Mouse (Mus musculus) monocyte, adult 5-6 weeks (primary cell): ENCODE data around the gene Tspan4. TPM values are rescaled to one million over a fixed set of nuclear protein-coding genes. Genes with fewer than 3 reads are reported as not detected.

ENCODE experiments used
- ATAC-seq: fragments of 153-309, 156-312 bp; replicated peaks from 2 replicates; pipeline ENCODE4 v1.8.0; 2017; ENCODE audit warnings: mild to moderate bottlenecking; ENCODE audit not compliant: low TSS enrichment, insufficient number of reproducible peaks, severe bottlenecking, poor library complexity, low FRiP score
- total RNA-seq: library from RNA; stranded (forward); fragments of 200-1000, 200-491, 200-594 nt; gene quantifications from 3 replicates; pipeline ENCODE4 v1.2.3, GENCODE M21; 2017

The Tspan4 gene
- total RNA-seq, 1 experiment from 2014 or later = 0.95 TPM

- ATAC-seq = no peak
These were observed 16.9 kb upstream of the Tspan4 start for GRCm38 (mm10) chr7:141457986-141458660.

GRCm38 (mm10) chr7:141458661-141459060 is 16.4 kb upstream of the Tspan4 start:
- ATAC-seq = no peak

DNA sequence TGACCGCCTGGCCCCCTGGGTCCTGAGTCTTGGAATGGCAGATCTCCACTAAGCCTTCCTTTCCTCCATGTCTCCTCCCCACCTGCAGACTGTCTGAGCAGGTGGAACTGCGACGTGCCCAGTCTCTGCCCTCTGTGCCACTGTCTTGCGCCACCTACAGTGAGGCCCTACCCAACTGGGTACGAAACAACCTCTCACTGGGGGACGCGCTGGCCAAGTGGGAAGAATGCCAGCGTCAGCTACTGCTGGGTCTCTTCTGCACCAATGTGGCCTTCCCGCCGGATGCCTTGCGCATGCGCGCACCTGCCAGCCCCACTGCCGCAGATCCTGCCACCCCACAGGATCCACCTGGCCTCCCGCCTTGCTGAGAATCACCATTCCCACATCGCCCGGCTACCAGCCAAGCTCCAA is 15.7 kb upstream of the Tspan4 start:
- ATAC-seq = no peak

DNA sequence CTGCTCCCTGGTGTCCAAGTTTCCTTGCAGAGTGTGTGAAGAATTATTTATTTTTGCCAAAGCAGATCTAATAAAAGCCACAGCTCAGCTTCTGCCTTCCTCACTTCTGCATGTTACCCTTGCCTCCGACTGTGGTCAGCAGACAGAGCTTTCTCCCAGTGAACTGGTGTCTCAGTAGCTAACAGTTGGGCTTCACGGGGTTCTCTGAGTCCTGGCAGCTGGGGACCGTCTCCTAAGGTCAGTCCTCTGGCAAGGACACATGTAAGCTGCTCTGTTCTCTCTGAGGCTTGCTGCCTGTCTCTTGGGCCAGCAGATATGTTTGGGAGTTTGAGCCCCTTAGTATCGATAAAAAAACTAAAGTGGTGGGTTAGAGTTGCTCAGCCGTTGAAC is 15.0 kb upstream of the Tspan4 start:
- no peak for ATAC-seq

DNA sequence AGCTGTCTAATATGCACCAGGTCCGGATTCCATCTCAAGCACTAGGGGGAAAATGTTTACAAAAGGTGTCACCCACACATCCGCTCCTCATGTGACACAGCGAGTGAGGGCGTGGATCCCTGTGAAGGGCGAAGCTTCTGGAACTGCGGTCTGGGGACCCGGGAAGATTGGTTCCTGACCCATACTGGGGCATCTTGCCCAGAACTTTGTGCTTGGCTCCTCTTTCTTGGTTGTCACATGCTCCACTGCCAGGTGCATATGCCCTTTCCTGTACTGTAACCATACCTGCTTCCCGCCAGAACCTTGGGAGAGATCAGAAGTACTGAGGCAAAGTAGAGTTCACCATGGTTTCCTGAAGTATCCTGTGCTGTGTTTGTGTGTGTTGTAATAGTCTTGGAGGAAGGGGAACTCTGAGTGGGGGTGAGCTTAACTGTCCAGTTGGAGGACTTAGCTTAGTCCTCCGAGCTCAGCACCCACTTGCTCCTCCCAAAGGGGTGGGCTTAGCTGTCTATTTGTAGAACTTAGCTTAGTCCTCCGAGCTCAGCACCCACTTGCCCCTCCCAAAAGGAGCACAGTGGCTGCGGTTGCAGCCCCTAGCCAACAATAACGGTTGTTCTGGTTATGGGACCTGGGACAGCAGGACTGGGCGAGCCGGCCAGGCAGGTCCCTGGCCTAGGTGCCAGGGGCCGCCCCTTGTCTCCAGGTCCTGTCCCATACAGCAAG is 14.5 kb upstream of the Tspan4 start, which contains the start of gene Cracr2b:
Gene Cracr2b (plus strand): TSS at position 704 of the 723 bp plus-strand sequence.
- no peak for ATAC-seq

DNA sequence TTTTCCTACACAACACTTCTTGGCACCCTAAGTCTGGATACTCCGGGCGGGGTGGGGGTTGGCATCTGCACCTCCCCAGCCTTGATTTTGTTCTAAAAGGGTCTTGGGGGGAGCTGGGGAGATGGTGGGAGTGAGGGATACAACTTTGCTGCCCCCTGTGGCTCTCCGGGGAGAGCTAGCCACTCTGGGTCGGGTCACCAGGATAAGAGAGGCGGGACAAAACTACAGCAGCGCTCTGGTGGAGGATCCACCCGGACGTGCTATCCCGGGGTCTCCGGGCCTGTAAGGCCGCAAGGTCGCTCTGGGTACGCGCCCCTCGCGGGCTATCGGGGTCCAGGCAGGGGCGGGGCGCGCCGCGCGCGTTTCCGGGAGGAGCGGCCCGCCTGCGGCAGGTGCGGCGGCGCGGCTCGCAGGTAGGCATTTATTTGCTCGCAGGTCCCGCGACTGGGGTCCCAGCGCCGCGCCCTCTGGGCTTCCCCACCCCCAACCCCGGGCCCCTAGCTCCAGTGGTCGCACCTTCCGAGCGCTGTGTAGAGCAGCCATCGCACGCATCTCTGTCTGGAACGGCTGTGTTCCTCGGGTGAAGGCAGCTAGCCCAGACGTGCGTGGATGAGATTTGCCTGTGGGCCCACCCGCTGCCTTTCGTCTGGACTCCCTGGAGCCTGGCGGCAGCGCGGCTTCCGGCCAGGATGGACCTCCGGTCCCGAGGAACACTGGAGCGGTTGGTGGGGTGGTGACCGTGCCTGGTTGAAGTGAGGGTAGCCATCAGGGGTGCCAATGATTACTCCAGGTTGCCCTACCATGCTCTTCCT is 13.3 kb upstream of the Tspan4 start:
- no peak for ATAC-seq

GRCm38 (mm10) chr7:141462333-141462821 is 12.7 kb upstream of the Tspan4 start:
- no peak for ATAC-seq

- no peak for ATAC-seq
These were observed 11.0 kb upstream of the Tspan4 start for GRCm38 (mm10) chr7:141463824-141464602.

DNA sequence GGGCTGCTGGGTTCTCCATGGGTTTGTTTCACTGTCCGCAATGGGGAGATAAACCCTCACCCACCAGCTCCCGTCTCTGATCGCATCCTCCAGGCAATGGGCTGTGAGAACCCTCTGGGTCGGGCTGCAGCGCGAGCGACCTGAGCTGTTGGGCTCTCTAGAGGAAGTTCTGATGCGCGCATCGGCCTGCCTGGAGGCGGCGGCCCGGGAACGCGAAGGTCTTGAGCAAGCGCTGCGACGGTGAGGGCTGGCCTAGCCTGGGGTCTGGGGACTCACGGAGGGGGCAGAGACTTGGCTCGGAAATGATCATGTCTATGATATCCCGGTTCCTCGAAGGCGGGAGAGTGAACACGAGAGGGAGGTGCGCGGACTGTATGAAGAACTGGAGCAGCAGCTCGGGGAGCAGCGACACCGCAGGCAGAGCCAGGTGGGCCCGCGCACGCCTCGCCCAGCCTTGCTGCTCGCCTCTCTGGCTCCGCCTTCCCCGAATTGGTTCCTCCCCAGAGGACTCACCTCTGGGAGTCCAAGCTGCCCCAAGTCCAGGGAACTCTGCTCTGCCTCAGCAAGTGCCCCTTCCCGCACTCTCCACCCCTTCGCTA is 10.3 kb upstream of the Tspan4 start:
- ATAC-seq = no peak

DNA sequence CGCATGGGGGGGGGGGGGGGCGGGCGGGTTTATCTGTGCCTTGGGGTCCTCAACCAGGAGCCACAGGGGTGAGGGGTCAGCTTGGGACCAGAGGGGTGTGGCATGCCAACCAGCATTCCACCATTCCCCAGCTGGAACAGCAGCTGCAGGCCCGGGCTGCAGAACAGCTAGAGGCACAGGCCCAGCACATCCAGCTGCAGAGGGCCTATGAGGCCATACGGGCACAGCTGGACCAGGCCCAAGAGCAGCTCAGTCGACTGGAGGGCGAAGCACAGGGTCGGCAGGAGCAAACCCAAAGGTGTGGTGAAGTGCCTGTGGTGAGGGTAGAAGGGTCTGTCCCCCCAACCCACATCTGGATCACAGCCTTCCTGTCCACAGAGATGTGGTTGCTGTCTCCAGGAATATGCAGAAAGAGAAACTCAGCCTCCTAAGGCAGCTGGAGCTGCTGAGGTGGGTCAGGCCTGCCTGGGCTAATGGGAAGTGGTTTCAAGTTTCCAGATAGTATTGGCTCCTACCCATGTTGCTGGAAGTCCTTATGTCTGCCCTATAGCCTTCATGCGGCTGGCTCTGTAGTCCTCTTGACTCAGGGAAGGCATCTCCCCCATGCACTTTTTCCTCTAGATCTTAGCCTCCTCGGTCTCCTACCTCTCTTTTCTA is 9.5 kb upstream of the Tspan4 start:
- ATAC-seq = no peak

GRCm38 (mm10) chr7:141466045-141466394 is 9.0 kb upstream of the Tspan4 start:
- ATAC-seq = no peak

GRCm38 (mm10) chr7:141466607-141467148 is 8.4 kb upstream of the Tspan4 start:
- ATAC-seq = no peak

GRCm38 (mm10) chr7:141467230-141468030 is 7.6 kb upstream of the Tspan4 start, which contains the start of gene Cd151:
Gene Cd151, plus strand, starts transcription at chr7:141467392.
- peak; percentile 28 for ATAC-seq

- no peak for ATAC-seq
These were observed 6.9 kb upstream of the Tspan4 start for GRCm38 (mm10) chr7:141468164-141468521.

- peak; percentile 21 for ATAC-seq
These were observed 6.4 kb upstream of the Tspan4 start for GRCm38 (mm10) chr7:141468522-141469211.

DNA sequence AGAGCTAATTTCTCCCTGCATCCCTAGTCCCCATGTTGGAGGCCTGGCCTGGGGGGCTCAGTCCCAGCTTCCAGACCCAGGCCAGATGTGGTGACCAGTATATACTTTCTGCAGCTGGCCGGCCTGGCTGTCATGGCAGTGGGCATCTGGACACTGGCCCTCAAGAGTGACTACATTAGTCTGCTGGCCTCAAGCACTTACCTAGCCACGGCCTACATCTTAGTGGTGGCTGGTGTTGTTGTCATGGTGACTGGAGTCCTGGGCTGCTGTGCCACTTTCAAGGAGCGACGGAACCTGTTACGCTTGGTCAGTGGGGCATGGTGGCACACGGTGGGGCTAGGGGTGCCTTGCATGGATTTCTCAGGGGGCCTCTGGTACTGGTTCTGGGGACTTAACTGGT is 5.7 kb upstream of the Tspan4 start:
- no peak for ATAC-seq
